Mouse (Mus musculus): Measurements from ENCODE around the gene Fubp1. TPM values are rescaled to one million over a fixed set of nuclear protein-coding genes. Genes with fewer than 3 reads are reported as not detected.

Gene Fubp1
- polyA plus RNA-seq (2014; fragmentation: Nextera tagmentation; extraction: Ambion mirVana) = 158 TPM in 2 replicates

DNA sequence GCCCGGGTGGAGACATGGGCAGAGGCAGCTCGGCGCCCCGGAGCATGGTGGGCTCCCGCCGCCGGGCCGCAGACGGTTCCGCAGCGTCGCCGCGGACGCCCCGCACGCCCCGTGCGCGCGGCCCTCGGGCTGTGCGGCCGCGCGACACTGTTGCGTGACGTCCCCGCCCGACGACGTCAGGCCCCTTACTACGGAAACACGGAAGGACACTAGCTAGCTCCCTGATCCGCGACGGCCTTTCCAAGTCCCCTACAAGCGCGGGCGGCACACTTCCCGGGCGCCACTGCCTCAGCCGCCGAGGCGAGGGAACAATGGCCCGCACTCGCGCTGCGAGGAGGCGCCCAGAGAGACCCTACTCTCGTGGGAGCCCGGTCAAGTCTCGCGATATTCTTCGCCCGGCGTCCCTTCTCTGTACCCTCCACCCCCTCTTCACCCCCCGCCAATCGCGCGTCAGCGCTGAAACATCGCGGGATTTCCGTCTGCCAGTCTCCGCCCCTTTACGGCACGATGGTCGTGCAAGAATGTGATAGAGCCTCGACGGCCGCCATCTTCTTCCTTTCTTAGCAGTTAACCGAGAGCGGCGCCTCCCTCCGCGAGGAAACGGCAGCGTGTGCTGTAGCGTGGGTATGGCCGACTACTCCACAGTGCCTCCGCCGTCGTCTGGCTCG, at the start of gene Fubp1, which contains the start of gene Dnajb4:
Fubp1 (plus strand) TSS at position 456 of the 668 bp plus-strand sequence.
Dnajb4 (minus strand) TSS at position 336 of the 668 bp plus-strand sequence.
- Histone ChIP-seq H3K4me3 (ENCODE audit: low read depth, low read length) (peak within 1 kb of the TSS; percentile 99), H3K27me3 (ENCODE audit: control insufficient read depth, insufficient read depth, low read length) (no peaks in the 10 kb centered on the region), H3K27ac (ENCODE audit: low read depth, low read length) (peak within 1 kb of the TSS; percentile 99), H3K4me1 (ENCODE audit: control insufficient read depth, insufficient read depth, low read length) (peaks cover 21% of the 10 kb centered on the region), H3K9ac (ENCODE audit: low read depth, low read length) (peak within 1 kb of the TSS; percentile 99), H3K9me3 (replicated peaks; ENCODE audit: control insufficient read depth, low read length) (no peaks in the 10 kb centered on the region), H3K36me3 (ENCODE audit: control insufficient read depth, insufficient read depth, low read length) (no peaks in the 10 kb centered on the region), H3K4me2 (peak within 1 kb of the TSS; percentile 95)
- peak; percentile 96 for ATAC-seq (replicated peaks; ENCODE audit: insufficient number of reproducible peaks, low FRiP score, low TSS enrichment)
- WGBS (ENCODE audit: insufficient replicate concordance) = under 1% methylated on average over 82 of the region's 85 CpGs

DNA sequence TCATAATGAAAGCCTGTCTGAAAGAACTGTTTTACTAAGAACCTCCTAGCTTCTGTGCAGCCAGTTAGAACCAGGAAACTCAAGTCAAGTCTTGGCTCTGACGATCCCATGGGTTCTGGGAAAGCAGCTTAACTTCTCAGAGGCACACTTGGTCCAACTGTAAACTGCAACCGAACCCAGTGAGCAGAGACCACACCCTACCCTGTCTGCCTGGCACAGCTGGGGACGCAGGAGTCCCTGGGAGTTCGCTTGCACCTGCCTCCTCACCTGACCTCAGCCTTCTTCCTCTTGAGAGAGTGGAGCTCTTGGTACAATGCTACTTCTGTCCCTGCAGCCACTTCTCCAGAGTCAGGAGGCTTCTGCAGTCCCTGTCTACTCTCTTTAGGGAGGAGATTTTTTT, 49.6 kb upstream of the Fubp1 start:
- Histone ChIP-seq H3K27ac (ENCODE audit: low read depth, low read length) (no peak overlapping the region), H3K27me3 (ENCODE audit: control insufficient read depth, insufficient read depth, low read length) (peaks cover 5% of the 10 kb centered on the region; the same call in 1 of the 2 replicates), H3K9me3 (replicated peaks; ENCODE audit: control insufficient read depth, low read length) (no peaks in the 10 kb centered on the region), H3K9ac (ENCODE audit: low read depth, low read length) (no peak overlapping the region), H3K36me3 (ENCODE audit: control insufficient read depth, insufficient read depth, low read length) (no peaks in the 10 kb centered on the region), H3K4me1 (ENCODE audit: control insufficient read depth, insufficient read depth, low read length) (0 out of 2 replicates have a peak, but pooled peaks cover 8% of the 10 kb centered on the region), H3K4me3 (ENCODE audit: low read depth, low read length) (no peak overlapping the region), H3K4me2 (no peak overlapping the region)
- WGBS (ENCODE audit: insufficient replicate concordance) = 68% methylated on average over 4 of the region's 4 CpGs
- no peak for ATAC-seq (replicated peaks; ENCODE audit: insufficient number of reproducible peaks, low FRiP score, low TSS enrichment)

DNA sequence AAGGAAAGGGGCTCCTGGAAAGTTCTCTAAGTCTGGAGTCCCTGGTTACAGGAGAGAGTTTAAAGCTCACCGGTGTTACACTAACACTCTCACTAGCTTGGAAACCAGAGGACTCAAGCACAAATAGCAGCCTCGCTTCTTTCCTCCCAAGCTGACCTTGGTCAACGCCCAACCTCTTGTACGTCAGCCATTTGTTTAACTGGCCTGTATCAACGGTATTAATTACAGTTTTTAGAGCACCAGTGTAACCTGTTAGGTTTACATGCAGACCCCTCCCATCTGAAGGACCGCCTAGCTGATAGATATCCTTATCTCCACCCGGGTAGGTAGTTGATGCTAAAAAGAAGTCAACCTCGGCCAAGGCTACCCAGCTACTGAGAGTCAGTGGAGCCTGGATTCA, 46.9 kb upstream of the Fubp1 start:
- no peaks in the 10 kb centered on the region for H3K36me3 ChIP-seq (ENCODE audit: control insufficient read depth, insufficient read depth, low read length)
- no peaks in the 10 kb centered on the region for H3K9me3 ChIP-seq (replicated peaks; ENCODE audit: control insufficient read depth, low read length)
- peaks cover 5% of the 10 kb centered on the region; the same call in 1 of the 2 replicates for H3K27me3 ChIP-seq (ENCODE audit: control insufficient read depth, insufficient read depth, low read length)
- peaks cover 13% of the 10 kb centered on the region; the same call in 1 of the 2 replicates for H3K4me1 ChIP-seq (ENCODE audit: control insufficient read depth, insufficient read depth, low read length)
- H3K4me3 ChIP-seq (ENCODE audit: low read depth, low read length) = no peak overlapping the region
- no peak overlapping the region for H3K4me2 ChIP-seq
- H3K9ac ChIP-seq (ENCODE audit: low read depth, low read length) = no peak overlapping the region
- 74% methylated on average over 8 of the region's 8 CpGs for WGBS (ENCODE audit: insufficient replicate concordance)
- no peak for ATAC-seq (replicated peaks; ENCODE audit: insufficient number of reproducible peaks, low FRiP score, low TSS enrichment)
- no peak overlapping the region for H3K27ac ChIP-seq (ENCODE audit: low read depth, low read length)

DNA sequence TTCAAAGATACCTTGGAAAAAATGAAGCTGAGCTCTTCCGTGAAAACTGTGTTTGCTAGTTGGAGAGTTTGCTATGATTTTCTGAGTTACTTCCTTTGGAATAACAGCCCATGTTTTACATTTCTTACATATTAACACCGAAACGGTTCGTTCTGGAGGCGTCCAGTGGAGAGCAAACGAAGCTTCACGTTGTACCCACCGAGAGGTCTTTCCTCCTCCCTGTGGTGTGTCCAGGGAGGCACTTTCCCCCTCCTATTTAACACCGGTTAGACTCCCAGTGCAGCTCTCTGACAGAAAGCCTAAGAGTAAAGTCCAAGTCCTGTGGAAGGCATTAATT, 45.2 kb upstream of the Fubp1 start:
- Histone ChIP-seq H3K9me3 (replicated peaks; ENCODE audit: control insufficient read depth, low read length) (no peaks in the 10 kb centered on the region), H3K27me3 (ENCODE audit: control insufficient read depth, insufficient read depth, low read length) (peaks cover 5% of the 10 kb centered on the region; the same call in 1 of the 2 replicates), H3K27ac (ENCODE audit: low read depth, low read length) (no peak overlapping the region; the same call in 1 of the 2 replicates), H3K36me3 (ENCODE audit: control insufficient read depth, insufficient read depth, low read length) (no peaks in the 10 kb centered on the region), H3K4me3 (ENCODE audit: low read depth, low read length) (peak overlapping the region; percentile 55), H3K4me2 (peak overlapping the region; percentile 88), H3K4me1 (ENCODE audit: control insufficient read depth, insufficient read depth, low read length) (peaks cover 13% of the 10 kb centered on the region; the same call in 1 of the 2 replicates), H3K9ac (ENCODE audit: low read depth, low read length) (peak overlapping the region; percentile 73)
- no peak for ATAC-seq (replicated peaks; ENCODE audit: insufficient number of reproducible peaks, low FRiP score, low TSS enrichment)
- WGBS (ENCODE audit: insufficient replicate concordance) = 31% methylated on average over 9 of the region's 9 CpGs

DNA sequence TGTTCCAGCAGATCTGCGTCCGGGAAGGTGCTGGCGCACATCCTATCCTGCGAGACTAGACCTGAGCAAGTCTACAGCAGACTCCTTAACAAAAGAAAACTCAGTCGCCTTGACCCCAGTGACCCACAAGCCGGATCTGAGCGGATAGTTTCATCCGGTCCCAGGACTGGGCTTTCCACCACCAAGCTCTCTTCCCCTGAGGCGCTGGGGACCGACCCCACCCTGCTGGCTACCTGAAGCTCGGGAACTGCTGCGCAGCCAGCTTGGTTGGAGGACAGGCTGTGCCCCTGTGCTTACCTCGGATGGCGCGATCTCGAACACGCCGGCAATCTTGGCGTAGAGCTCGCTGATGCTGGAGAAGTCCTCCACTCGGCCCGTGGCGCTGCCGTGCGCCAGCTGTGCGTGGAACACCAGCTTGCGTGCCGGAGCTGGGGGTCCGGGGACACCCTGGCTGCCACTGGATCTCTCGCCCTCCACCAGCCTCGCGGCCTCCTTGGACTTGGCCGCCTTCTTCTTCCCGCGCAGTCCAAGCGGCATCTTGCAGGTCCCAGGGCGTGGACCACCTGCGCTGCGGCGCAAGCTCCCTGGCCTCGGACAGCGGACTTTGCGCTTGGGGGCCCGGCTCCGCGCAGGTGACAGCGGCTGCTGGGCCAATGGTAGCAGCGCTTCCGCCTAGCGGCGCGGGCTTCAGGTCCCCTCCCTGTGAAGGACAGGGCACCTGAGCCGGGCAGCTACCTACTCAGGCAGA, 44.7 kb upstream of the Fubp1 start:
- Histone ChIP-seq H3K4me1 (ENCODE audit: control insufficient read depth, insufficient read depth, low read length) (peaks cover 13% of the 10 kb centered on the region; the same call in 1 of the 2 replicates), H3K4me3 (ENCODE audit: low read depth, low read length) (peak overlapping the region; percentile 55), H3K9me3 (replicated peaks; ENCODE audit: control insufficient read depth, low read length) (no peaks in the 10 kb centered on the region), H3K27ac (ENCODE audit: low read depth, low read length) (no peak overlapping the region; the same call in 1 of the 2 replicates), H3K27me3 (ENCODE audit: control insufficient read depth, insufficient read depth, low read length) (peaks cover 5% of the 10 kb centered on the region; the same call in 1 of the 2 replicates), H3K4me2 (peak overlapping the region; percentile 88), H3K36me3 (ENCODE audit: control insufficient read depth, insufficient read depth, low read length) (no peaks in the 10 kb centered on the region), H3K9ac (ENCODE audit: low read depth, low read length) (peak overlapping the region; percentile 73)
- ATAC-seq (replicated peaks; ENCODE audit: insufficient number of reproducible peaks, low FRiP score, low TSS enrichment) = peak; percentile 46; the same call in 1 of the 2 replicates
- WGBS (ENCODE audit: insufficient replicate concordance) = 2% methylated on average over 53 of the region's 53 CpGs

DNA sequence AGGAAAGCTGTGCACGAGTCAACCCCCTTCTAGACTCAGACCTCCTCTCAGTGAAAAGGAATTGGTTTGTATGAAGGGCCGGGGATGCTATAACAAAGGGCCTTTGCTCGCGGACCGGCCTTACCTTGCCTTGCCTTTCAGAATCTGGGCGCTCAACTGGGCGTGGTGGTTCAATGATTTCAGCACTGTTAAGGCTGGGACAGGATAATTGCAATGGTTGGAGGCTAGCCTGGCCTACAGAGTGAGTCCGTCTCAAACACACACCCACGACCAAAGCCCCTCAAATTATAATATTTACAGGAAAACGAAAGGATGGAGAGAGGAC, 44.2 kb upstream of the Fubp1 start, which contains the start of gene Gipc2:
Gipc2 (minus strand) TSS at position 132 of the 325 bp plus-strand sequence.
- Histone ChIP-seq H3K27ac (ENCODE audit: low read depth, low read length) (no peak within 1 kb of the TSS; the same call in 1 of the 2 replicates), H3K27me3 (ENCODE audit: control insufficient read depth, insufficient read depth, low read length) (peaks cover 5% of the 10 kb centered on the region; the same call in 1 of the 2 replicates), H3K9me3 (replicated peaks; ENCODE audit: control insufficient read depth, low read length) (no peaks in the 10 kb centered on the region), H3K36me3 (ENCODE audit: control insufficient read depth, insufficient read depth, low read length) (no peaks in the 10 kb centered on the region), H3K9ac (ENCODE audit: low read depth, low read length) (peak within 1 kb of the TSS; percentile 73), H3K4me2 (peak within 1 kb of the TSS; percentile 88), H3K4me3 (ENCODE audit: low read depth, low read length) (peak within 1 kb of the TSS; percentile 55), H3K4me1 (ENCODE audit: control insufficient read depth, insufficient read depth, low read length) (peaks cover 13% of the 10 kb centered on the region)
- ATAC-seq (replicated peaks; ENCODE audit: insufficient number of reproducible peaks, low FRiP score, low TSS enrichment) = no peak
- 13% methylated on average over 10 of the region's 10 CpGs for WGBS (ENCODE audit: insufficient replicate concordance)

DNA sequence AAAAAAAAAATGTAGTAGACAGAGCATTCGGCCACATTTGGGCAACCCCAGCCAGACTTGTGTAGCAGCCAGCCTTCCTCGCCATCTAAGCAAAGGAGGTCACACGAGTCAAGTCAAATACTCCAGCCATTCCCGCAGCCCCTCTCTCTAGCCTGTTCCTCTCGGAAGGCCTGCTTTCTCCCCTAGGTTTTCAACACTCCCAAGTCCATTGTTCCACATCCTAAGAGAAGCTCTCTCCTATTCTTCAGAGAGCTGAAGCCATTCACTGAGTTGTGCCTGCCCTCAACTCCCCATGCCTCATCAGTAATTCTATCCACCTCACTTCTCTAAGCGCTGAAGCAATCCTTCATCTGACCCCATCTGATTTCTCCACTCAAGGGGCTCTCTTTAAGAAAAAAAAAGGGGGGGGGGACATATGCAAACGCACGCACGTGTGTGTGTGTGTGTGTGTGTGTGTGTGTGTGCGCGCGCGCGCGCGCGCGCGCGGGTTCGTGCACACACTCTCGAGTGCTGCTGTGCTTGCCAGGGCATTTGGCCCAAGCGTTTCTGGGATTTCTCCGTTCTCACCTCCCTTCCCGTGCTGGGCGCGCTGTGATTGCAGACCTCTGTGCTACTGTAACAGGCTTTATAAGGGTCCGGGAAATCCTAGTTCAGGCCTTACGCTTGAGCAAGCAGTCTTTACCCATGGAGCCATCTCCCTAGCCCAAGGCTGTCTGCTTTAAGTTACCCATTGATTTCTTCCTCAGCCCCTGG, 43.3 kb upstream of the Fubp1 start:
- H3K27me3 ChIP-seq (ENCODE audit: control insufficient read depth, insufficient read depth, low read length) = peaks cover 5% of the 10 kb centered on the region; the same call in 1 of the 2 replicates
- peak overlapping the region; percentile 18 for H3K4me3 ChIP-seq (ENCODE audit: low read depth, low read length)
- no peaks in the 10 kb centered on the region for H3K36me3 ChIP-seq (ENCODE audit: control insufficient read depth, insufficient read depth, low read length)
- ATAC-seq (replicated peaks; ENCODE audit: insufficient number of reproducible peaks, low FRiP score, low TSS enrichment) = no peak
- peak overlapping the region; percentile 4; the same call in 1 of the 2 replicates for H3K9ac ChIP-seq (ENCODE audit: low read depth, low read length)
- H3K27ac ChIP-seq (ENCODE audit: low read depth, low read length) = no peak overlapping the region
- peaks cover 15% of the 10 kb centered on the region for H3K4me1 ChIP-seq (ENCODE audit: control insufficient read depth, insufficient read depth, low read length)
- peak overlapping the region; percentile 88 for H3K4me2 ChIP-seq
- H3K9me3 ChIP-seq (replicated peaks; ENCODE audit: control insufficient read depth, low read length) = no peaks in the 10 kb centered on the region
- 14% methylated on average over 28 of the region's 29 CpGs for WGBS (ENCODE audit: insufficient replicate concordance)

DNA sequence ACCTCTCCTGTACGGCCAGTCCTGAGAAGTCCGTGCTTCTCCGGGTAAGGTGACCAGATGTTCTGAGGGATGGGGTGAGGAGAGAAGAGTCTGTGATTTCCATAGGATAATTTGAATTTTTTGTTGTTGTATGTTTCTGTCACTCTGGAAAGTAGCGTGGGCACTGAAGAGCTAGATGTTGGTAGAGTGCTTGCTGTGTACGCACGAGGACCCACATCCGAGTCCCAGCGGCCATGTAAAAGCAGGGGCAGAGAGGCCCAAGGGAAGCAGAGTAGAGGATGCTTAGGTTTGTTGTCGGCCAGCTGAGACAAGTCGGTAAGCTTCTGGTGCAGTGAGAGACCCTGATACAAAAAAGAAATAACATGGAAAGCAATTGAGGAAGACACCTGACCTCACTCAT, 42.2 kb upstream of the Fubp1 start:
- H3K9me3 ChIP-seq (replicated peaks; ENCODE audit: control insufficient read depth, low read length) = no peaks in the 10 kb centered on the region
- no peak overlapping the region for H3K27ac ChIP-seq (ENCODE audit: low read depth, low read length)
- peaks cover 5% of the 10 kb centered on the region; the same call in 1 of the 2 replicates for H3K27me3 ChIP-seq (ENCODE audit: control insufficient read depth, insufficient read depth, low read length)
- H3K4me3 ChIP-seq (ENCODE audit: low read depth, low read length) = no peak overlapping the region
- H3K36me3 ChIP-seq (ENCODE audit: control insufficient read depth, insufficient read depth, low read length) = no peaks in the 10 kb centered on the region
- peaks cover 15% of the 10 kb centered on the region for H3K4me1 ChIP-seq (ENCODE audit: control insufficient read depth, insufficient read depth, low read length)
- no peak overlapping the region for H3K9ac ChIP-seq (ENCODE audit: low read depth, low read length)
- ATAC-seq (replicated peaks; ENCODE audit: insufficient number of reproducible peaks, low FRiP score, low TSS enrichment) = no peak
- H3K4me2 ChIP-seq = no peak overlapping the region
- WGBS (ENCODE audit: insufficient replicate concordance) = 93% methylated on average over 10 of the region's 10 CpGs

Measured in heart, embryonic 11.5 days (tissue).